Mouse (Mus musculus) adrenal gland (tissue): ENCODE results near the gene Robo4.

ENCODE experiments used
- intact Hi-C: fragments of 180-260 bp; cut with DNase I; formaldehyde crosslinking; loops from one replicate; pipeline ENCODE4 v1.15.1; 2025

Robo4 gene

DNA sequence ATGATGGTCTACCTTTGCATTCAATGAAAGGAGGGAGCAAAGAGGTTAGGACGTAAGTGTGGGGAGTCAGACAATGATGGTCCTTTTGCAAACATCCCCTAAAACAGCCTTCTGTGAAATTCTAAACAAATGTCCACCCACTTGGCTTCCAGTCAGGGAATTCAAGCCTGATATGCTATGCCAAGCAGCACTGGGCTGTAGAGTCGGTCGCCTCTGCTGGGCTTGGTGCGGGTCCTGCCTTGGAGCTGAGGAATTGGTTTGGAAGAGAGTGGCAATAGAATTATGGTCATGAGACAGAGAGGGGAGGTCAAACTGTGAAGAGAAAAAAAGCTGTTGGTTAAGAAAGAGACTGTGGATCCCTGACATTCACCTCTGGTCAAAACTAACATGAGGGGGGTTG lies 51.6 kb downstream of the Robo4 start:
- intact Hi-C loops = no loop called here

DNA sequence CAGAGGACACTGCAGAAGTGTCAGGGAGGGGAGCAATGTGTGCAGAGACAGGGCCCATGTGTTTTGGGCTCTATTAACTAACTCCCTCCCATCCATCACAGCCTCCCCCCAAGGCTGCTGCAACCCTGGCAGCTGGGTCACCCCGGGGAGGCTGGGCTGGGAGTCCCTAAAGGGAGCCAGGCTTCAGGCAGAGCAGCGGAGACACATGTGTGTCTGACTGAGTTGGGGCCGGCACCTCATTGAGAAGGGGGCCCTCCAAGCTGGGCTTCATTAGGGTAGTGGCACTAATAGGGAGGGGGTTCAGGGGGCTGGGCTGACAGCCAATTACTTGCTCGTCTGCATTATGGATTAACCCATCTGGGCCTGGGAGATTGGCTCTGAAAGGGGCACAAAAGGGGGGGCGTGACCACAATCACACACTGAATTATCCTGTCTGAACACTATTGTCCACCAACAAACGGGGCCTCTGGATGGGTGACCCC lies 52.4 kb downstream of the Robo4 start:
- intact Hi-C loops = no loop called here

- intact Hi-C loops = no loop called here
Measured at GRCm38 (mm10) chr9:37454991-37455390, 53.3 kb downstream of the Robo4 start.

- intact Hi-C loops = no loop called here
Measured at GRCm38 (mm10) chr9:37455868-37456267, 54.2 kb downstream of the Robo4 start.

GRCm38 (mm10) chr9:37456481-37456910 lies 54.8 kb downstream of the Robo4 start:
- intact Hi-C loops = no loop called here

- intact Hi-C loops = no loop called here
Measured at GRCm38 (mm10) chr9:37457151-37457550, 55.5 kb downstream of the Robo4 start.

GRCm38 (mm10) chr9:37459665-37460042 lies 58.0 kb downstream of the Robo4 start:
- intact Hi-C loops = loop anchor here (2.0 to 5.0 kb wide), 2 partner anchors 157 to 178 kb away; no protein-coding TSS in a partner anchor

DNA sequence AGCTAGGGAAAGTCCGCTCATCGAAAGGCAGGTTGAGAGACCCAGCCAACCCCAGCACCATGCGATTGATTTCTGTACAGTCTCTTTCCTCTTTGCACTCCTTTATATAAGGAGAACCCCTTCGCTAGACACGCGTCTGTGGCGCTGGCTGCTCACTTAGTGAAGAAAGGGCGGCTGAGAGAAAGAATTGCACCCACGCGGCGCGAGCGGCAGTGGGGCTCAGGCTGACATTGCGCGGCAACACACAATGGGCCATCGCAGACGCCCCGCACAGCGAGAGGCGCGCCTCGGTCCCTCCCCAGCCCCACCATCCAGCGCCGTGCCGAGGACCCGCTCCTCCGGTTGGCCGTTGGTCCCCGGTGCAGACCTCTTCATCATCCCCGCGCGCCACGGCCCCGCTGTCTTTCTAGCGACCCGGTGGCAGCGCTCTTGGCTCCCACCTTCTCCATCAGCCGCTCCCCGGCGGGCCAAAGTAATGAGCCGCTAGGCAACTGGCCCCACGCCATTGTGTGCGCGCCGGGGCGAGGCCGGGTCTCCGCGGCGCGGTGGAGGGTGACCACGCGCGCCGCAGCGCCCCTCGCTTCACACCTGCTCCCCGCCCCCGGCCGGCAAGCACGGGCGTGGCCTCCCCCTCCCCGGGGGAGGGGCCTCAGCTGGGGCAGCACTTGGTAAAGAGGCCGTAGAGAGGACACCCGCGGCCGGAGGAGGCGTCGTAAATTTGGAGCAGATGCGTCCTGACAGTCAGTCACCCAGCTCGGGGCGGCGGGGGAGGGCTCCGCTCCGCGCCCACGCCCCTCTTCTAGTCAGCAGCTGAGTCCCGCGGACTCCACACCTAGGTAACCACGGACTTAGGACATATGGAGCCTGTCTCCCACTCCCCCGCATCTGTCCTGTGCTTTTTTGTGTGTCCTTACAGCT lies 58.6 kb downstream of the Robo4 start:
- intact Hi-C loops = loop anchor here (2.0 to 5.0 kb wide), 2 partner anchors 156 to 177 kb away; no protein-coding TSS in a partner anchor

GRCm38 (mm10) chr9:37460961-37461340 lies 59.3 kb downstream of the Robo4 start:
- intact Hi-C loops = loop anchor here (2.0 to 5.0 kb wide), 2 partner anchors 156 to 176 kb away; no protein-coding TSS in a partner anchor

- intact Hi-C loops = loop anchor here (2.0 to 5.0 kb wide), 2 partner anchors 155 to 176 kb away; no protein-coding TSS in a partner anchor
Measured at GRCm38 (mm10) chr9:37461571-37461970, 59.9 kb downstream of the Robo4 start.

GRCm38 (mm10) chr9:37462764-37463163 lies 61.1 kb downstream of the Robo4 start:
- intact Hi-C loops = loop anchor here (2.0 to 5.0 kb wide), 2 partner anchors 82 to 175 kb away; no protein-coding TSS in a partner anchor
